Mouse (Mus musculus): ENCODE data around the gene Lctl. TPM values are rescaled to one million over a fixed set of nuclear protein-coding genes. Genes with fewer than 3 reads are reported as not detected.
A peak's percentile ranks its signal among the peaks of the same experiment; 100 is the strongest.

Lctl gene
- total and polyA plus RNA-seq, 3 experiments: 0.54 TPM; not detected in 2

- H3K36me3 ChIP-seq (ENCODE audit: control insufficient read depth in 1 of 2, insufficient read depth in 2 of 2, low read length in 2 of 2): no peaks in the 10 kb centered on the region
- H3K27ac ChIP-seq (ENCODE audit: control insufficient read depth, low read depth, low read length): no peak overlapping the region
- H3K4me3 ChIP-seq (ENCODE audit: control insufficient read depth in 1 of 2, insufficient read depth in 1 of 2, low read depth in 2 of 2, low read length in 2 of 2): no peak overlapping the region
- DNase-seq (ENCODE audit: low read depth, low spot score): no peak
- H3K27me3 ChIP-seq (ENCODE audit: control insufficient read depth in 1 of 2, insufficient read depth in 2 of 2, low read length in 2 of 2): no peaks in the 10 kb centered on the region; a peak in 1 of 4 replicates
- no peaks in the 10 kb centered on the region for H3K4me1 ChIP-seq (ENCODE audit: control insufficient read depth in 1 of 2, insufficient read depth in 2 of 2, low read length in 2 of 2)
- no peaks in the 10 kb centered on the region for H3K79me2 ChIP-seq (ENCODE audit: control insufficient read depth, insufficient read depth, low read length, poor library complexity)
- H3K9ac ChIP-seq (ENCODE audit: control insufficient read depth, low read depth, low read length, poor library complexity, severe bottlenecking): no peak overlapping the region
- no peaks in the 10 kb centered on the region for H3K9me3 ChIP-seq (replicated peaks; ENCODE audit: insufficient read depth, low read length)
- TF ChIP-seq POLR2AphosphoS5 (IDR thresholded peaks at IDR 0.05; ENCODE audit: borderline replicate concordance, low read depth, low read length) (no peak), ETS1 (IDR thresholded peaks at IDR 0.05; ENCODE audit: low read depth, low read length) (no peak), ELF1 (IDR thresholded peaks at IDR 0.05; ENCODE audit: low read depth, low read length) (no peak), ZMIZ1 (IDR thresholded peaks at IDR 0.05; ENCODE audit: low read depth, low read length) (no peak), ZC3H11A (IDR thresholded peaks at IDR 0.05; ENCODE audit: low read depth, low read length) (no peak), SMC3 (IDR thresholded peaks at IDR 0.05; ENCODE audit: low read depth, low read length) (no peak), MAZ (IDR thresholded peaks at IDR 0.05; ENCODE audit: low read depth, low read length) (no peak), E2F4 (IDR thresholded peaks at IDR 0.05; ENCODE audit: borderline replicate concordance, low read depth, low read length) (no peak)
Measured at GRCm38 (mm10) chr9:64094083-64094482, 22.9 kb upstream of the Lctl start.

- Histone ChIP-seq H3K4me3 (ENCODE audit: control insufficient read depth in 1 of 2, insufficient read depth in 1 of 2, low read depth in 2 of 2, low read length in 2 of 2) (no peak overlapping the region), H3K79me2 (ENCODE audit: control insufficient read depth, insufficient read depth, low read length, poor library complexity) (no peaks in the 10 kb centered on the region), H3K9ac (ENCODE audit: control insufficient read depth, low read depth, low read length, poor library complexity, severe bottlenecking) (no peak overlapping the region), H3K27ac (ENCODE audit: control insufficient read depth, low read depth, low read length) (no peak overlapping the region), H3K27me3 (ENCODE audit: control insufficient read depth in 1 of 2, insufficient read depth in 2 of 2, low read length in 2 of 2) (no peaks in the 10 kb centered on the region; a peak in 1 of 4 replicates), H3K36me3 (ENCODE audit: control insufficient read depth in 1 of 2, insufficient read depth in 2 of 2, low read length in 2 of 2) (no peaks in the 10 kb centered on the region), H3K9me3 (replicated peaks; ENCODE audit: insufficient read depth, low read length) (no peaks in the 10 kb centered on the region), H3K4me1 (ENCODE audit: control insufficient read depth in 1 of 2, insufficient read depth in 2 of 2, low read length in 2 of 2) (no peaks in the 10 kb centered on the region)
- no peak for DNase-seq (ENCODE audit: low read depth, low spot score)
- no peak for TF ChIP-seq MYC (IDR thresholded peaks at IDR 0.05; ENCODE audit: low read depth, low read length)
- TF ChIP-seq NELFE (IDR thresholded peaks at IDR 0.05; ENCODE audit: low read depth, low read length): no peak
- no peak for TF ChIP-seq GATA1 (IDR thresholded peaks at IDR 0.05; ENCODE audit: low read depth, low read length)
- peak in 2 of 3 experiments; percentile 27 to 30; a peak in 3 of 6 replicates for TF ChIP-seq CTCF (IDR thresholded peaks at IDR 0.05 in 2 of 3, conservative IDR thresholded peaks at IDR 0.05 in 1 of 3; ENCODE audit: control insufficient read depth in 1 of 3, insufficient read depth in 1 of 3, low read depth in 2 of 3, low read length in 3 of 3, poor library complexity in 1 of 3, severe bottlenecking in 1 of 3)
- no peak for TF ChIP-seq MXI1 (IDR thresholded peaks at IDR 0.05; ENCODE audit: low read depth, low read length)
- TF ChIP-seq GABPA (IDR thresholded peaks at IDR 0.05; ENCODE audit: low read depth, low read length): no peak
- no peak for TF ChIP-seq ELF1 (IDR thresholded peaks at IDR 0.05; ENCODE audit: low read depth, low read length)
- TF ChIP-seq POLR2AphosphoS2 (IDR thresholded peaks at IDR 0.05; ENCODE audit: low read length): no peak
- peak; percentile 27 for TF ChIP-seq RAD21 (IDR thresholded peaks at IDR 0.05; ENCODE audit: low read depth, low read length)
- no peak for TF ChIP-seq KAT2A (conservative IDR thresholded peaks at IDR 0.05; ENCODE audit: low read depth, low read length)
- TF ChIP-seq CHD1 (IDR thresholded peaks at IDR 0.05; ENCODE audit: low read depth, low read length): no peak
- no peak for TF ChIP-seq HCFC1 (IDR thresholded peaks at IDR 0.05; ENCODE audit: low read depth, low read length)
- TF ChIP-seq SMC3 (IDR thresholded peaks at IDR 0.05; ENCODE audit: low read depth, low read length): peak; percentile 24
- TF ChIP-seq ZNF384 (IDR thresholded peaks at IDR 0.05; ENCODE audit: low read depth, low read length): no peak
- TF ChIP-seq SIN3A (IDR thresholded peaks at IDR 0.05; ENCODE audit: low read length): no peak
Measured at GRCm38 (mm10) chr9:64098282-64098681, 18.7 kb upstream of the Lctl start.
